Mouse (Mus musculus) frontal cortex, adult (tissue): ENCODE results near the gene Ppp1r27.
A peak's percentile ranks its signal among the peaks of the same experiment; 100 is the strongest.

ENCODE experiments used
- ATAC-seq: cut with Nextera tagmentation; 2 replicates; pipeline ENCODE4 v1.9.2; 2017; ENCODE audit warnings: mild to moderate bottlenecking, moderate library complexity, mixed read lengths; ENCODE audit not compliant: low TSS enrichment

Gene Ppp1r27

DNA sequence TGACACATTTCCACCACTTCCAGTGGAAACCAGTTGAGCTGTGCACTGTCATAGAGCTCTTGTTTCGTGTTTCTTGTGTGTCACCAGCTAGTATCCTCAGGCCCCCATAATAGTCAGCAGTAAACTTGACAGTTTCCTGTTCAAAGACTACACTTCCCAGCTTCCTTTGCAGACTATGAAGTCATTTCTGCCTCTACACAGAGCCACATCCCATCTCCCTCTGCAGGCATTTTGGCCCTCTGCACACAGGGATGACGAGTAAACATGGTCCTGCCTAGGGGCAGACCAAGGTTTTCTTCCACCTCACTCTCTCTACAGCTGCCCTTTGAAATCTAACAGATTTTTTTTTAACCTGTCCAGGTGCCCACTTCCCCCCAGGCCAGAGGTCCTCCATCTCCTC lies 3.5 kb downstream of the Ppp1r27 start:
- ATAC-seq: no peak

DNA sequence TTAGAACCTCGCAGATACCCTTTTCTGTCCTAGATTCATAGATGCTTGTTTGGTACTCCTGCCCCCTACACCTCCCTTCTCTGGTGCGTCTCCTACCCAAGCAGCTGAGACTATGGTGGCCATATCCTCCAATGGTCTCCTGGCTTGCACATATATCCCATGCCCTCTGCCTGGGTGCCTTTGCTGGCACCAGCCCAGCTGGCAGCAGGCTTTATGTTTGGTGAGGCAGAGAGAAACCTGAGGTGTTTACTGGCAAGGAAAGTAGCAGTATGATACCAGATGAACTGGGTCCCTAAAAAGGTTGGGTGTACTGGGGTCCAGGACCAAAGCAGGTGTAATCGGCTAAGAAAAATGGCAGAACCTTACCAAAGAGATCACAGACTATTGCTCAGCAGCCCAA lies 5.0 kb downstream of the Ppp1r27 start:
- no peak for ATAC-seq

DNA sequence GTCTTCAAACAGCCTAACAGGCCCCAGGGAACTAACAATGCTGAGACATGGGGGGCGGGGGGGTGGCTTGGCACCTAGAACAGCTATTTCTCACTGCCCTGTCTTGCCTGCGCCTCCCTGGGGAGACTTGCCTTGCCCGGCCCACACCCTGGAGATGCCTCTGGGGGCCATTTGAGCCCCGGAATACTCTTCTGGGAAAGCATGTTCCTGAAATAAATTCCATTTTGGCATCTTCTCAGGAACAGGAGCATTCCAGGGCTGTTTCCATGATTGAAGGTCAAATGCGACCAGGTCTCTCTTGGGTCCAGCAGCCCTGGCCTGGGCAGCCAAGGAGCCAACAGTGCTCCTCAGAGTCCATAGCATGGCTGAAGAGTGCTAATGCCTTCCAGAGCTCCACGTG lies 8.6 kb downstream of the Ppp1r27 start:
- ATAC-seq: no peak

DNA sequence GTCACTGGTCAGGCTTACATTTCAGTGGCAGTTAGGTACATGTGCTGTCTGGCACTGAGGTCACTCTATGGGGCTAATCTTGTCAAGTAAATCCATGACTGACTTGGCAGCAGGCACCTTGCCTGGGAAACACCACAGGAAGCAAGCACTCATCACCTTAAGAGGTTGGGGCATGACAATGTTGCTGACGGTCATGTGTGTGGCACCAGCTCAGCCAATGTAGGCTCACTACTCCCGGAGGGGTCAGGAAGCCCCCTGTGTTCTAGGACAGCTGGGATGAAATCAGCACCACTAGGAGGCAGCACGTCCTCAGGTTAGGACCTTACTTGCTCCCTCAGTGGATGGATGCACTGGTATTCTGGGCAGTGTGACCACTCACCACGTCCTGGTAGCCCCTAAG lies 9.0 kb downstream of the Ppp1r27 start:
- ATAC-seq: no peak

DNA sequence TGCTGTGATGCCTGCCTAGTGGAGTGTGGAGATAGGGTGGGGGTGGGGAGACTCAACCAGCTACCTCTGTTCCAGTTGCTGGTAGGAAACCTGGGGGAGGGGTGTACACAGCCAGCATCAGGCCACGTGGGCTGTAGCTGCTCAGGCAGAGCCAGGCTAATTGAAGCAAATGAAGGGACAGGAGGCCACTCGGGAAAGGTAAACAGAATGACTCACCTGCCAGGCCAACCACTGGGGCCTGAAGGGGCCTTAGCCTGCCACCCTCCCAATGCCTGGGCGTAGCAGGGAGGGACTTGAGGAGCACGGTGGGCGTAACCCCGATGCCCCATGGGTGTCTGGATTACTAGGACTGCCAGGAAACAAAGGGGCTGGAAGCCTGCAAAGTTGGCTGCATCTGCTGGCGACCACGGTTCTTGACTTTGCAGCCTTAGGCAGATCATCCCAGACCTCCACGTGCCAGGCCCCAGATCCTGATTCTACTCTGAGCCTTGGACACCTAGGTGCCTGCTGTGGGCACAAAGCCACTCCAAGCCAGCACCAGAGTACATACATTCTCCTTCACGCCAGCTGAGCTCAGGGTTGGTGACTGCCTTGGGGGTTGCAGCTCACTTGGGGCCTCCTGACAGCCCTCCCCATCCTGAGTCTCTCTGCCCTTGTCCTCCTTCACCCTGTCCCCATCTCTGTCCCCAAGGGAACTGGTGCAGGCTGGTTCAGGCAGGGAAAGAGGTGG lies 11.5 kb downstream of the Ppp1r27 start:
- no peak for ATAC-seq

DNA sequence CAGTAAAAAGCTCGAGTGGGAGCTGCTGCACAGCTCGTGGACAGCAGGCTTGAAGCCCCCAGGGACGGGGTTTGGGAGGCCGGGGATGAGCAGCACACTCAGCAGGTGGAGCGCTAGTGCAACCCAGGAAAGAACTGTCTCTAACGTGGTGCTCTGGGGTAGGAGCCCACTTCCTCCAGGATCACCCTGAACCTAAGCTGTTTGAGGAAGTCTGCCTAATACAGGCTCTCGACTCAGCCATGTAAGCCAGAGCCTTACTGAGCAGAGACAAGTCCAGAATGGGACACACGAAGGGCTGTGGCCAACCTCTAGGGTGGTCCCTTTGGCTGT lies 12.0 kb downstream of the Ppp1r27 start:
- ATAC-seq: no peak

DNA sequence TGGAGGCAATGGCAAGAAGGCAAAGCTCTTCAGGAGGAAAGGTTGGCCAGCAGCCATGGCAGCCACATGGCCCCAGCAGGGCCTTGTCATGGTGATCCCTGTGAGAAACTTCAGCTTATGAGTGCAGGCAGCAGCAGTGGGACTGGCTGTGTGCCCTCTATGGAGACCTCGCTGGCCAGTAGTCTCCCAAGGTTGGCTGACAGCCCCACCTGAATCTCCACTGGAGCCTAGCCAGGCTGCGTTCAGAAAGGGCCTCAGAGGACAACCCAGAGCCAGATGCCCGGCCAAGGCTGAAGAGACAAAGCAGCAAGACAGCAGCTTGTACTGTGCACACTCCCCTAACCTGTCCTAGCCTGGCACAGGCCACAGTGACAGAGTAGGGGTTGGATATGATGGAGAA lies 12.4 kb downstream of the Ppp1r27 start:
- ATAC-seq: no peak

DNA sequence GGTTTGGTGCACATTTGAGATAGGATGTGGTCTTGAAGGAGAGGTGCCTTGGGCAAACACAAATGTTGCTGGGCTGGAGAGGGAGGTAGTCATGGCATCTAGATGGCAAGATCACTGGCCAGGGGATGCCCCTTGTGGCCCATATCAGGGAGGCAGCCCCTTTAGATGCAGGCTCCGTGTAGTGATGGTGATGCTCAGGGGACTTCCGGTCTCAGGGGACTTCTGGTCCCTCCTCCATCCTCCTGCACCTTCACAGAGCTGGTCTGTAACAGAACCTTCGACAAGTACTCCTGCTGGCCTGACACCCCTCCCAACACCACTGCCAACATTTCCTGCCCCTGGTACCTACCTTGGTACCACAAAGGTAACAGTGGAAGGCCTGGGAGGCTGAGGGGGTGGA lies 15.1 kb downstream of the Ppp1r27 start:
- no peak for ATAC-seq

DNA sequence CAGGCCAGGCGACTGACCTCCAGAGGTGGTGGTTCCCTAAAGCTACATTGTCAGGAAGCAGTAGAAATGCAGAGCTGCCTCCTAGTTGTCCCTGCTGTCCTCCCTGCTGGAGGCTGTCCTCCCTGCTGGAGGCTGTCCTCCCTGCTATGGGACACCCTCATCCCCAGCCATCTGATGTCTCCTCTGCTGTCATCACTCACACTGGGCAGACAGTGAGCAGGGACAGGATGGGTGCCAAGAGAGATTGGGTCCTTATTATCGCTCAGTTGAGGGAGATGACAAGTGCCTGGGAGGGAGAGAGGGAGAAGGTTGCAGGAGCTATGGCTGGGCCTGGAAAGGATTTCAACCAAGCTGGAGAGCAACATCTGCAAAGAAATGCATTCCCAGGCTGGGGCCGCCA lies 15.8 kb downstream of the Ppp1r27 start:
- no peak for ATAC-seq

DNA sequence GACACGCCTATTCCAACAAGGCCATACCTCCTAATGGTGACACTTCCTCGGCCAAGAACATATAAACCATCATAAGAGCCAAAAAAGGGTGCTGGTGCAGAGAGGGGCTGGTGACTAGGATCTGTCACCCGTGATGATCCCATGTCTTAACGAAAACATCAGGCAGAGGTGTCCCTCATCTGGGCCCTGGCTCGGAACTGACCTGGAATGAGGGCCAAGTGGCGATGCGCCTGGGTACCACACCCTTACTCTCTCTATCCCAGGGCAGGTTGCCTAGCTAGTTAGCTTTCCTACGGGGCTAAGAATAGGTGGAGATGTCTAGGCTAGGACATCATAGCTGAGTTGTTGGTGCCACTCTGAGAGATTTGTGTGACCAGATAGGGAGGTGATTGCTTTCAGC lies 16.8 kb downstream of the Ppp1r27 start:
- no peak for ATAC-seq

DNA sequence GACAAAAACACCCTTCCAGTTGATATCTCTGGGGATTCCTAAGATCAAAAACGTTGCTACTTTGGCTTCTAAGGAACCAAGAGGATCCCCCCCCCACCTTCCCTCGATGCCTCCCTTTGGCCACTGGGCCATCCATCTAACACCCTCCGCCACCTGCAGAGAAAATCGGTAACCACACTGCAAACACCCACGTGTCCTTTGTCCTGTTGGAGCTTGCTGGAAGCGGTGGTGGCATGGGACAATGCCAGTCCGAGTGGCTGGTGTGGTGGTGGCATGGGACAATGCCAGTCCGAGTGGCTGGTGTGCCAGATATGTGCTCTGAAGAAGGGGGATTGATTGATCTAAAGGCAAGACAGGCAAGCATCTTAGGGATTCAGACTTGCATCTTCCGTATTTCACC lies 19.3 kb downstream of the Ppp1r27 start:
- ATAC-seq: no peak

DNA sequence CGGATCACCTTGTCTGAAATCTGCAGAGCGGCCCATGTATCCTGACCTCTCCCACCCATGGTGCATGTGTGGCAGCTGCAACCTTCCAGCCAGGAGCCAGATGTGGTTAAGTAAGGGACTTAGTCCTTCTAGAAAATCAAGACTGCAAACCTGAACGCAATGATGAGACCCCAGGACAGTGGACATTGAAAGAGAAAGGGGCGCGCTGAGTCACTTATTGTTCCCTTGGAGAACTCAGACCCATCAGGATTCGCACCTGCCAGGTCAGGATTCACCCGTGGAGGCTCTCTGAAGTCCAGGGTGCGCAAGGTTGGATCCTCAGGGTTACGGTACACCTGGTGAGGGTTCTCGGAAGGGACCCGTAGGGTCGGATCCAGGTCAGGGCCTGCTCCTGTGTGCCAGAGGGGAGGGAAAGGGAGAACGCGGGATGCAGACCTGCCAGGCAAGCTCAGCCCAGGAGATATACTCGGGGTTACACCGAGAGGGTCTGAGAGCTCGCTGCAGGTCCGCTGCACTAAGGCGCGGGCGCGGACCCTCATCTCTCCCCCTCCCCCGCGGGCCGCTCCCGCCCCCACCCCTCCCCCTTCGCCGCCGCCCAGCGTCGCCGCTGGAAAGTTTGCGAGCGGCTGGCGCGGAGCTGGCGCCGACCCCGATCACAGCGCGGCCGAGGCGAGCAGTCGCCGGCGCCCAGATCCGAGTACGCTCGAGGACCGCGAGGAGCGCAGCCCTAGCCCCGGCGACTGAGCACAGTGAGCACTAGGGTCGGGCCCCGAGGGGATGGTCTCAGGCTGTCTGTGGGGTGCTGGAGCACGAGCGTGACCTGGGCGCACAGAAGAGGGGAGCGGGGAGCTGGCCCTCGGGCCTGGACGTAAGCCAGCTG lies 20.6 kb downstream of the Ppp1r27 start, which contains the start of gene Gcgr:
Gcgr (plus strand) TSS at position 615 of the 880 bp plus-strand sequence.
- no peak for ATAC-seq

DNA sequence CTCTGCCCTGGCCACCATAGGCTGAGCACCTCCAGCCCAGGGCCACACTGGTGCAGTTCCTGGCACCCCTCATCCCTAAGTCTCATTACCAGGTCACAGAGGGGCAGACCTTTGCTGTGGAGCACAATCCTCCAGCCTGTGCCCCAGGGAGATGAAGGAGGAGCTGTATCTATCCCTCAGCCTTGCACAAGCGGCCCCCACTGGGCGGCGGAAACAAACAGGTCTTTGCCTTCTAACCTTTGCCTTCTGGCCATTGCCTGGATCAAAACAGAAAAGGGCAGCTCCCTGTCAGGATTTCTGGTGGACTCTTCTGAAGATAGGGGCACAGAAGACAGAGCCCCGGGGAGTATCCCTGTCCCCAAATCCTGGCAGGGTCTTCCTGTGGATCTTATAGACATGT lies 22.0 kb downstream of the Ppp1r27 start:
- ATAC-seq: no peak

DNA sequence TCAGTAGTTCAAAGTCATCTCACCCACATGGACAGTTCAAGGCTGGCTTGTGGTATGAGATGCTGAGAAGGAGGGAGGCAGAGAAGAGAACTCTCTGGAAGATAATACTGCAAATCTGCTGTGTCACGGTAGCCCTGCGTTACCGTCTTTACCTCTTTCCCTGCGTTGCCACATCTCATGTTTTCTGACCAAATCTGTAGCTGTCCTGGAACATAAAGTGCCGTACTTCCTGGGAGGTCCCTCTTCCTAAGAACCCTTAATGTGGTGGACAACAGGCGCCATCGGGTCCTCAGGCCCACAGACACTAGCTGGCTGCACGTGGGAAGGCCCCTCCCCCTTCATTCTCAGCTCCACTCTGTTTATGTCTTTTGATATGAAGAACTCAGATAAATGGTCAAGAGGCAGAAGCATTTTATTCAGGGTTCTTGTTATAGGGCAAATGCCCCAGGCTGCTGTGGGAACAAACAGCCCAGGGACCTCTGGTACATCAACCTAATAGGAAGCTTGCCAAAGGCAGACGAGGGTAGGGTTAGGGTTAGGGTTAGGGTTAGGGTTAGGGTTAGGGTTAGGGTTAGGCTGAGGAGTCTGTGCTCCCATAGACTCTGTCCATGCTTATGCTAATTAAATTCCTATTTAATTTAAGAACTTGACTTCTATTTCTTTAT lies 23.1 kb downstream of the Ppp1r27 start:
- no peak for ATAC-seq

DNA sequence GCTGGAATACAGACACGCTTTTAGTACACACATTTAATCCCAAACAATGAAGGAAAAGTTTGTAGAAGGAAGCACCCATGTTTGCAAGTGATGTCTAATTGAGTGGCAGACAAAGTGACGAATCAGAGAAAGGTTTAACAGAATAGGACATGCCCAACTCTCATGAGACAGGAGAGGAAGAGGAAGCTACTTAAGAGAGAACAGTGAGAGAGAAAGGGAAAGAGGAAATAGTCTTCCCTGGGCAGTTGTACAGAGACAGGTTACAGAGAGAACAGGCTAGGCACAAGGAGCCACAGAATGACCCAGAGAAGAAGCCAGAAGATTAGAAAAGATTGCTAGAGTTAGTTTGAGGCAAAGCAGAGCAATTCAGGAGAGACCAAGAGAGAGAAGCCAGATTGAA lies 25.0 kb downstream of the Ppp1r27 start:
- ATAC-seq: no peak

DNA sequence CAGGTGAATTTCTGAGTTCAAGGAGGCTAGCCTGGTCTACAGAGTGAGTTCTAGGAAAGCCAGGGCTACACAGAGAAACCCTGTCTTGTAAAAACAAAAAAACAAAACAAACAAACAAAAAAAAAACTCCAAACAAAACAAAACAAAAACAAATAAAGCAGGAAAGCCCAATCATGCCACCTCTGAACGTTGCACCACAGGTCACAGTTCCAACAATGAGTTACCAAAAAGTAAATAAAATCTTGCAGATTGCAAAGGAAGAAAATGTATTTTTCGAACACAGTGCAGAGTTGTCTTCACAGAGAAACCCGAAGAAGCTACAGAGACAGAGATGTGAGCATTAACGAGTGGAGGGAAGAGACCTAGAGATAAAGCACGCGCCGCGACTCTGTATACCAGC lies 28.4 kb downstream of the Ppp1r27 start:
- ATAC-seq: no peak

DNA sequence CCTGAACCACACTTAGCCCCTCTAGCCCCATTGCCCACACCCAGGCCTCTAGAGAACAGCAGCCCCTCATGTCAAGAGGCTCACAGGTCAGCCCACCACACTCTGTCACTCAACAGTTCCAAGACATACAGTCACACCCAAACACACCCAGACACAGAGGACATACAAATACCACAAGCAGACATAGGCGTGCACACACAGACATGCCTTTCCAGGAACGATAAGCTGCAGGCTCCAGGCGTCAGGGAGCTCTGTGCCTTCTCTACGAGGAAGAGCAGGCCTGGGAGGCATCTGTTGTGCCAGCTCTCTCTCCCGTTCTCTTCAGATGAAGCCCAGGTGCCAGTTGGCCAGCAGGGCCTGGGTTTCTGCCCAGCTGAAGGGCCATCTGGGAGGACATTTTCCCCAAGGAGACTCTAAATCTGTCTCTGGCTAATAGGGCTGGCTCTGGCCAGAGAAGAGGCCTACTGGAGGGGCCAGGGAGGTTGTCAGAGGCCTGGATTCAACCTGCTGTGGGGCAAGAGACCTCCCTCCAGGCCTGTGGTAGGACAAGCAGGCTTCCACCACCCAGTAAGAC lies 29.9 kb downstream of the Ppp1r27 start:
- no peak for ATAC-seq

DNA sequence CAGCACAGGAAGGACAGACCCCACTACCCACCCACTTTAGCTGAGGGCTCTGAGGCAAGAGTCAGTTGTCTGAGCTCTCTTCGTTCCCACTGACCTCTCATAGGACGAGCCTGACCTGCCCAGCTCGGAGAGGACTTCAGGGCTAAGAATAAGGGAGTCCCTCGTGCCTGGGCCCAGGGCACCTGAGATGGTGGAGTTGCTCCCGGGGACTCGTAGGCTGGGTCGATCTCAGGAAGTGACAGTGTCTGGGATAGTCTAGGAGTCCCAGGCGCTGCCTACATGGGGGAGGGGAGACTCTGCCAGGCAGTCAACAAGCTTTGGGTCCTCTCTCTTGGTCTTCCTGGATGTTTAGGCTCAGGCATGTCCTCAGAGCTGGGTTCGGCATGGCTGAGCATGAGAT lies 30.4 kb downstream of the Ppp1r27 start:
- ATAC-seq: no peak

DNA sequence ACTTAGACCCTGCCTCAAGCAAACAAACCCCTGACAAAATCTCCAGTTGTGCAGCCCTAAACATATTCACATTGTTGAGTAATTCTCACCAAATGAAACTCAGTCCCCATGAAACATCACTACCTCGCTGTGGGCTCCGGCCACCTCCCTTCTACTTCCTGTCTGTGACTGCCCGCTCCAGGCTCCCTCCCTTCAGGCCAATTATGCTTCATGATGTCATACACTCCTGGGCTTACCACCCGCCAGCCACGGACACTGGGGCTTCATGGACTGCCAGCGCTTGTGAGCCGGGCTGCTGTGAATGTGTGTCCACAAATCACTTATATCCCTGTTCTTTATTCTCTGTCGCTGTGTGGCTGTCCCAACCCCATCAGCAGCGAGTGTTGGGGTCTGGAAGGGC lies 31.2 kb downstream of the Ppp1r27 start:
- ATAC-seq: no peak

DNA sequence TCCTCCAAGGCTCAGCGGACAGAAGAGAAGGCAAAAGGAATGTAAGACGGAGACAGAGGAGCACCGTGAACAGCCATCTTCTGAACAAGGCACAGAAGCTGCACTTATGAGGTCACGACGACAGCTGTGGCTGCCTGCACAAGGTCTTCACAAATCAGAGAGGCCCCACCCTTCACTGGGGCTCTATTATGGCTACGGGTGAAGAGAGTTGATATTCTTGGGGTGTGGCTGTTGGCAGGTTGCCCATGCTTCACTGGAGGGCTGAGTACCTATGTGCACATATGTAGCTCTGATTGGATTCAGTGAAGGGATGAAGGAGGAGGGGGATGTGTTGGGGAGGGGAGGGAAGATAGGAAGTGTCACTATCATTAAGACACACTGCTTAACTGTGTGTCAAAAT lies 32.4 kb downstream of the Ppp1r27 start:
- no peak for ATAC-seq

DNA sequence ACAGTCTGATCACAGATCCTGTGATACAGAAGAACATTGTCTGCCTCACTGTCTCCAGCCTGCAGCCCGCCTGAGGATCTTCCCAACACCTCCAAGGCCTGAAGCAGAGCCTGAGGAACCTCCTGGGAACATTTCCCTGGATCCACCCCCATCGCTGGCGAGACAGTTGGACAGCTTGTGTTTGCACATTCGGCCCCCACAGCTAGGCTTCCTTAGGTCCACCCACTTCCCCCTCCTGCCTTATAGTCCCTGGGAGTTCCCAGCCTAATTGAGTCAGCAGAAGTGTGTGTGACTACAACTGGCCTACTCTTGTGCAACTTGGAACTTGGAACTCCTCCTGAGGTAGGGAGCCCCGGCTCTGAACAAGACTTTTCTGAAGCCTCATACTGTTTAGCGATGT lies 32.9 kb downstream of the Ppp1r27 start:
- ATAC-seq: peak; percentile 96

DNA sequence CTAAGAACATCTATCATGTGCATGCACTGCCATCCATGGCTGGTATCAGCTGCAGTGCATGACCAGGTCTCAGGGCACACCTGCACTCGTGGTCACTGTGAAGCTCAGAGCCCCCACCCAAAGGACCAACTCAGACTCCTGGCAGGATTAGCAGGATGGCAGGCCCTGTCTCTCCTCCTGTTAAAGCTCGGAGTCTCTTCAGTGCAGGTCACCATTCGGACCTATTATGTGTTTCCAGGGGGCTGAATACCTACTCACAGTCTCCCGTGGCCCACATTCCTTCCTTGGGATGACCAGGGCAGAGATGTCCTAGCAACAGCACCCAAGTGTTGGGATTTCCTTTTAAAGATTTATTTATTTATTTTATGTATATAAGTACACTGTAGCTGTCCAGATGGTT lies 33.8 kb downstream of the Ppp1r27 start:
- ATAC-seq: no peak

DNA sequence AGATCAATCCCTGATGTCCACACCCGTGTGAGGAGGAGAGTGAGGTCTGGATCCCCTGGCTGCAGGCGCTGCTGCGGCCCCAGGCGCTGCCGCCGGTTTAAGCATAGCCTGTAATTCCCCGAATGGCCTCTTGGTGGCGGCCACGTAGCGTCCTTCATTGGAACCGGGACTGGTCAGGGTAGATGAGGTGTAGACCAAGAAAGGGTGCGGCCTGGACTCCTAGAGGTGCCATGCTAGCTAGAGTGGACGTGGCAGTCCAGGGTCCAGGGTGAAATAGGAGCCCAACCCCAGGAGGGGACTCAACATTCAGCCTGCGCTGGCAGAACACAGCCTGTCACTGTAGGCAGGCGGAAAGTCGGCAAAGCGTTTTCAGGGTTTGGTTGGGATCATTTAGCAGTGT lies 35.3 kb downstream of the Ppp1r27 start:
- peak; percentile 66; the same call in 1 of the 2 replicates for ATAC-seq
